Mouse (Mus musculus): ENCODE measurements around the gene Celsr2. TPM values are rescaled to one million over a fixed set of nuclear protein-coding genes. Genes with fewer than 3 reads are reported as not detected.

Celsr2 gene
- polyA plus RNA-seq, 1 experiment from 2014 or later, result 2.5 TPM

DNA sequence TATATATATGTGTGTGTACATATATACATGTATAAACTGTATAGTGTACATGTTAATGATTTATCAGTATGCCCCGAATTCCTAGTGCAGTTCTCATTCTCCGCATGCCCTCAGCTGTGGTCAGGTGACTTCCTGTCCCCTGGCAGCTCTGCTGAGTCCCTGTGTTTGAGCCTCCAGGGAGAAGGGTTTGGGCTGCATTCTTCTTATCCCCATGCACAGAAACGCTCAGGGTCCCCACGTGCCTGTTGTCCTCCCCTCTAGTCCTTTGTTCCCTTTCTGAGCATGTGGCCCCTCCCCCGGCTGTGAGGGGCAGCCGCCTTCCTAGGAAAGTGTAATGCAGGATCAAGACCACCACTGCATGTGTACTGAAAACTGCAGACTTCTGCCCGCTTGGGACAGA lies 54.5 kb downstream of the Celsr2 start:
- peaks cover 16% of the 10 kb centered on the region; the same call in 1 of the 2 replicates for H3K4me1 ChIP-seq (replicated peaks; ENCODE audit: control insufficient read depth, insufficient read depth, low read length)
- 25% methylated on average over 7 of the region's 7 CpGs for WGBS
- H3K9me3 ChIP-seq (ENCODE audit: control insufficient read depth, low read length), result no peaks in the 10 kb centered on the region
- H3K27me3 ChIP-seq (replicated peaks; ENCODE audit: control insufficient read depth, insufficient read depth, low read length), result no peaks in the 10 kb centered on the region
- DNase-seq (ENCODE audit: low spot score) (peak; percentile 40), ATAC-seq (replicated peaks; ENCODE audit: low FRiP score) (no peak)
- H3K27ac ChIP-seq (ENCODE audit: low read depth, low read length), result no peak overlapping the region
- no peak overlapping the region for H3K9ac ChIP-seq (ENCODE audit: low read depth, low read length)
- H3K36me3 ChIP-seq (ENCODE audit: control insufficient read depth, insufficient read depth, low read length), result peaks cover 4% of the 10 kb centered on the region; the same call in 1 of the 2 replicates
- H3K4me3 ChIP-seq (ENCODE audit: low read depth, low read length), result no peak overlapping the region
- H3K4me2 ChIP-seq, result no peak overlapping the region

DNA sequence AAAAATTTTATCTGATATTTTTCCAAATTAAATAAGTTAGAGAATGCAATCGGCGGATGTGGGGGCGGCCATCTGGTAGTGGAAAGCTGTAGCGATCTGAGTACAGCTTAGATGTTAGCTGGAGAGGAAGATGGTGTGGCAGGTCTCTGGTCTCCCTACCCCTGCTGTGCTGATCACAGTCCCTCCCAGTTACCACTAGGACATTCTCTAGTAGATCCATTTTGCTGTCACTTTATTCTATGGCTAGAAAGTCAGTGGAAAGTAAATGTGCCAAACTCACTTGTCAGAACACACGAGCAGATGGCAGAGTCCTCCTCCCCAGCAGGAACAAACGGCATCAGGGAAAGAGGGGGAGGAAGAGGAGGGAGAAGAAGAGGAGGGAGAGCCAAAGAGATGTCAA lies 56.9 kb downstream of the Celsr2 start:
- Histone ChIP-seq H3K9me3 (ENCODE audit: control insufficient read depth, low read length) (no peaks in the 10 kb centered on the region), H3K9ac (ENCODE audit: low read depth, low read length) (no peak overlapping the region), H3K36me3 (ENCODE audit: control insufficient read depth, insufficient read depth, low read length) (peaks cover 7% of the 10 kb centered on the region; the same call in 1 of the 2 replicates), H3K4me3 (ENCODE audit: low read depth, low read length) (no peak overlapping the region), H3K4me1 (replicated peaks; ENCODE audit: control insufficient read depth, insufficient read depth, low read length) (peaks cover 8% of the 10 kb centered on the region; the same call in 1 of the 2 replicates), H3K27me3 (replicated peaks; ENCODE audit: control insufficient read depth, insufficient read depth, low read length) (no peaks in the 10 kb centered on the region), H3K27ac (ENCODE audit: low read depth, low read length) (no peak overlapping the region), H3K4me2 (no peak overlapping the region)
- 84% methylated on average over 6 of the region's 6 CpGs for WGBS
- DNase-seq (ENCODE audit: low spot score), result no peak
- no peak for ATAC-seq (replicated peaks; ENCODE audit: low FRiP score)

DNA sequence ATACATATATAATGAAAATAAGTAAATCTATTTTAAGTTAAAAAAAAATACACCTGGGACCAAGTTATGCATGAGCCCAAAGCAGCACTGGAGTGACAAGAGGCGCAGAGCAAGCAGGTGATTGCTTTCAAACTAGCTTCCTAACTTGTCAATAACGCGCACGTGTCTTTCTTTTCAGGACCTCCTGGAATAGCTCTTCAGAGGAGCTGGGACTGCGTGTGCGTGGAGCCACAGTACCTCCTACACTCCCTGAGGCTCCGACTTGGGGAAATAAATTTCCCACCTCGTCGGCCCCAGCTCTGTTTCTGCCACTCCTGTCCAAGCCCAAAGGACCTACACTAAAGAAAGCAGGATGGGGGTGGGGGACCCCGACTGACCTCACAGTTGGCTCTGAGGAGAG lies 58.3 kb downstream of the Celsr2 start:
- Histone ChIP-seq H3K36me3 (ENCODE audit: control insufficient read depth, insufficient read depth, low read length) (peaks cover 7% of the 10 kb centered on the region; the same call in 1 of the 2 replicates), H3K4me2 (no peak overlapping the region), H3K27ac (ENCODE audit: low read depth, low read length) (no peak overlapping the region), H3K27me3 (replicated peaks; ENCODE audit: control insufficient read depth, insufficient read depth, low read length) (no peaks in the 10 kb centered on the region), H3K4me1 (replicated peaks; ENCODE audit: control insufficient read depth, insufficient read depth, low read length) (peaks cover 8% of the 10 kb centered on the region; the same call in 1 of the 2 replicates), H3K4me3 (ENCODE audit: low read depth, low read length) (no peak overlapping the region), H3K9ac (ENCODE audit: low read depth, low read length) (no peak overlapping the region), H3K9me3 (ENCODE audit: control insufficient read depth, low read length) (no peaks in the 10 kb centered on the region)
- DNase-seq (ENCODE audit: low spot score) (no peak), ATAC-seq (replicated peaks; ENCODE audit: low FRiP score) (no peak)
- 89% methylated on average over 10 of the region's 10 CpGs for WGBS

DNA sequence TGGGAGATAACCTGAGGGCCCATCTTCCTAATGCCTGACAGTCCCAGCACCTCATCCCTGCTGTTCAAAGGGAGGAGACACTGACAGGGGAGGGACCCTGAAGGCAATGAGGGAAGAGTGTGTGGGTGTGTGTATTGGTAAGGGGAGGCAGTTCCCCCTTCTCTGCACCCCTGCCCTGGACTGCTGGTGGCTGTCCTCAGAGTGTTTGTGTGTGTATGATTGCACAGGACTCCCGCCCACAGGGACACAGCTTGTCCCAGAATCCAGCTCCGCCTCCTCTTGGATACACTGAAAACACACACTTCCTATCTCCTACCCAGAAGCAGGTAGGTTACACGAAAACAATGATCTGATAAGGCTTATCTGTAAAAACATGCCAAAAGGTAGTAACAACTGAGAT lies 60.1 kb downstream of the Celsr2 start:
- no peak for ATAC-seq (replicated peaks; ENCODE audit: low FRiP score)
- 81% methylated on average over 3 of the region's 3 CpGs for WGBS
- Histone ChIP-seq H3K4me2 (no peak overlapping the region), H3K27ac (ENCODE audit: low read depth, low read length) (no peak overlapping the region), H3K36me3 (ENCODE audit: control insufficient read depth, insufficient read depth, low read length) (peaks cover 12% of the 10 kb centered on the region; the same call in 1 of the 2 replicates), H3K9ac (ENCODE audit: low read depth, low read length) (no peak overlapping the region), H3K4me3 (ENCODE audit: low read depth, low read length) (no peak overlapping the region), H3K27me3 (replicated peaks; ENCODE audit: control insufficient read depth, insufficient read depth, low read length) (no peaks in the 10 kb centered on the region), H3K4me1 (replicated peaks; ENCODE audit: control insufficient read depth, insufficient read depth, low read length) (no peaks in the 10 kb centered on the region; the same call in 1 of the 2 replicates), H3K9me3 (ENCODE audit: control insufficient read depth, low read length) (no peaks in the 10 kb centered on the region)
- no peak for DNase-seq (ENCODE audit: low spot score)

DNA sequence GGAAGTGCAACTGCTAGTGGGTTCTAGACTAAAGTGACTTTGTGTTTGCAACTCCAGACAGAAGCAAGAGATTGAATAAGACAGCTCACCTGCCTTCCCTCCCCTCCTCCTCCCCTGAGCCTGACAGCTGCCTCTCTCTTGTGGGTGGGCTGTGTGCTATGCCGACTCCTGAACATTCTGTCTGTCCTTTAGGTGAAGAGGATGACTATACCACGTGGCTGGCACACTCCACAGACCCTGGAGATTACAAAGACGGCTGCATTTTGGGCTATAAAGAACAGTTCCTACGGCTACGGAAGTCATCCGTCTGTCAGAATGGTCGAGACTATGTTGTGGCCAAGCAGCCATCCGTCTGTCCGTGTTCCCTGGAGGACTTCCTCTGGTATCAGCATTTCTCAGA lies 67.0 kb downstream of the Celsr2 start:
- ATAC-seq (replicated peaks; ENCODE audit: low FRiP score), result no peak
- Histone ChIP-seq H3K36me3 (ENCODE audit: control insufficient read depth, insufficient read depth, low read length) (peaks cover 5% of the 10 kb centered on the region; the same call in 1 of the 2 replicates), H3K9me3 (ENCODE audit: control insufficient read depth, low read length) (no peaks in the 10 kb centered on the region), H3K27ac (ENCODE audit: low read depth, low read length) (no peak overlapping the region), H3K27me3 (replicated peaks; ENCODE audit: control insufficient read depth, insufficient read depth, low read length) (no peaks in the 10 kb centered on the region), H3K4me1 (replicated peaks; ENCODE audit: control insufficient read depth, insufficient read depth, low read length) (peaks cover 5% of the 10 kb centered on the region), H3K9ac (ENCODE audit: low read depth, low read length) (no peak overlapping the region), H3K4me3 (ENCODE audit: low read depth, low read length) (no peak overlapping the region), H3K4me2 (no peak overlapping the region)
- no peak for DNase-seq (ENCODE audit: low spot score)
- 66% methylated on average over 9 of the region's 9 CpGs for WGBS

DNA sequence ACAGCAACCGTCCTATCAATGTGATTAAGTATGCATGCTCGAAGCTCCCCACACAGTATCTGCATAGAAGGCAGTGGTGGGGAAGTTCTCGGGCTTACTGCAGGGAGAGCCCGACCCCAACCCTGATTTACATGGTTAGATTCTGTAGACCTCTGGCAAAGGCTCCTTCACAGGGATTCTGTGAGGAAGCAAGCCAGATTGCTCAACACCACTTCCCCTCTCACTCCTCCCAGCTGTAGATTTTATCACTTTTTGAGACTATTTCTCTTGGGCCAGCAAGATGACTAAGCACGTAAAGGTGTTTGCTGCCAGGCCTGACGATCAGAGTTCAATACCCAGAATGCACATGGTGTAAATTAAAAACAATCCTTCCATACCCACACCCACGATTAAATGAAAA lies 69.5 kb downstream of the Celsr2 start:
- Histone ChIP-seq H3K27me3 (replicated peaks; ENCODE audit: control insufficient read depth, insufficient read depth, low read length) (no peaks in the 10 kb centered on the region), H3K9ac (ENCODE audit: low read depth, low read length) (no peak overlapping the region), H3K4me1 (replicated peaks; ENCODE audit: control insufficient read depth, insufficient read depth, low read length) (peaks cover 5% of the 10 kb centered on the region), H3K4me3 (ENCODE audit: low read depth, low read length) (no peak overlapping the region), H3K9me3 (ENCODE audit: control insufficient read depth, low read length) (no peaks in the 10 kb centered on the region), H3K27ac (ENCODE audit: low read depth, low read length) (no peak overlapping the region), H3K36me3 (ENCODE audit: control insufficient read depth, insufficient read depth, low read length) (no peaks in the 10 kb centered on the region; the same call in 1 of the 2 replicates), H3K4me2 (no peak overlapping the region)
- DNase-seq (ENCODE audit: low spot score), result no peak
- no peak for ATAC-seq (replicated peaks; ENCODE audit: low FRiP score)
- 66% methylated on average over 7 of the region's 7 CpGs for WGBS

DNA sequence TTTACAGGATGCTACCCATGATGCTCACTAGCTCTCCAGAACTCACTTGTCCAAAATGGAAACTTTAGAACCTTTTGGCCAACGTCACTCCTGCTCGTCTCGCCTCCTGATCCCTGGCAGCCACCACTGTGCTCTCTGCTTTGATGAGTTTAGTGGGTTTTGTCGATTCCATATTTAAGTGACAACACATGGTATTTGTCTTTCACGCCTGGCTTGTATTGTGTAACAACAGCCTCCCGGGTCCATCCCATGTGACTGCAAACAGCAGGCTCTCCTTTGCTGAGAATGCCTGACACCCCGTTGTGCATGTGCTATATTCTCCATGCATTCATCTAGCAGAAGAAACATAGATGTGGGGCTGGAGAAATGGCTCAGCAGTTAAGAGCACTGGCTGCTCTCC lies 73.2 kb downstream of the Celsr2 start:
- H3K4me2 ChIP-seq, result no peak overlapping the region
- no peak overlapping the region for H3K9ac ChIP-seq (ENCODE audit: low read depth, low read length)
- ATAC-seq (replicated peaks; ENCODE audit: low FRiP score) (no peak), DNase-seq (ENCODE audit: low spot score) (no peak)
- WGBS, result 87% methylated on average over 7 of the region's 7 CpGs
- peaks cover 10% of the 10 kb centered on the region for H3K36me3 ChIP-seq (ENCODE audit: control insufficient read depth, insufficient read depth, low read length)
- H3K9me3 ChIP-seq (ENCODE audit: control insufficient read depth, low read length), result no peaks in the 10 kb centered on the region
- no peak overlapping the region for H3K4me3 ChIP-seq (ENCODE audit: low read depth, low read length)
- no peaks in the 10 kb centered on the region for H3K4me1 ChIP-seq (replicated peaks; ENCODE audit: control insufficient read depth, insufficient read depth, low read length)
- H3K27ac ChIP-seq (ENCODE audit: low read depth, low read length), result no peak overlapping the region
- H3K27me3 ChIP-seq (replicated peaks; ENCODE audit: control insufficient read depth, insufficient read depth, low read length), result no peaks in the 10 kb centered on the region

DNA sequence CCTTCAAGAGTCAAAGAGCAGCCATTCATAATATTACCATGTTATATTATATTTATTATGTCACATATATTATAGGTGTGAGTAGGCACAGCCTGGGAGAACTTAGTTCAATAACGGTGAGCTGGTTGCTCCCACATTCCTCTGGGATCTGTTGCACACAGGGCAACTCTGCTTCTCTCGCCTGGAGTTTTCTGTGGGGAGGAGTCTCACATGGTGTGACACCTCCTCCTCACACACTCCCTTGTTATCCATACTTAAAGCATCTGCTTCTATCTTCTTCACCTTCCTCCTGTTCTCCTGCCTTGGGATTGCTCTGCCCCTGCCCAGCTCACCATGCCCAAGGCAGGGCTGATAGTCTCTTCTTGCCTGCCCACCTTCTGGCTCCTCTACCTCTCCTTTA lies 74.3 kb downstream of the Celsr2 start:
- Histone ChIP-seq H3K27ac (ENCODE audit: low read depth, low read length) (no peak overlapping the region), H3K4me1 (replicated peaks; ENCODE audit: control insufficient read depth, insufficient read depth, low read length) (no peaks in the 10 kb centered on the region), H3K4me2 (no peak overlapping the region), H3K9ac (ENCODE audit: low read depth, low read length) (no peak overlapping the region), H3K36me3 (ENCODE audit: control insufficient read depth, insufficient read depth, low read length) (peaks cover 10% of the 10 kb centered on the region), H3K9me3 (ENCODE audit: control insufficient read depth, low read length) (no peaks in the 10 kb centered on the region), H3K27me3 (replicated peaks; ENCODE audit: control insufficient read depth, insufficient read depth, low read length) (no peaks in the 10 kb centered on the region), H3K4me3 (ENCODE audit: low read depth, low read length) (no peak overlapping the region)
- ATAC-seq (replicated peaks; ENCODE audit: low FRiP score) (no peak), DNase-seq (ENCODE audit: low spot score) (no peak)
- 86% methylated on average over 2 of the region's 2 CpGs for WGBS
